Mouse (Mus musculus): ENCODE results near the gene Tshz2.

The Tshz2 gene

GRCm38 (mm10) chr2:169633491-169634289 lies 877 bp downstream of the Tshz2 start:
- peak; percentile 36 for DNase-seq (ENCODE audit: low read depth, low spot score)

- no peak for DNase-seq (ENCODE audit: low read depth, low spot score)
Measured at GRCm38 (mm10) chr2:169634619-169635382, 2.0 kb downstream of the Tshz2 start.

DNA sequence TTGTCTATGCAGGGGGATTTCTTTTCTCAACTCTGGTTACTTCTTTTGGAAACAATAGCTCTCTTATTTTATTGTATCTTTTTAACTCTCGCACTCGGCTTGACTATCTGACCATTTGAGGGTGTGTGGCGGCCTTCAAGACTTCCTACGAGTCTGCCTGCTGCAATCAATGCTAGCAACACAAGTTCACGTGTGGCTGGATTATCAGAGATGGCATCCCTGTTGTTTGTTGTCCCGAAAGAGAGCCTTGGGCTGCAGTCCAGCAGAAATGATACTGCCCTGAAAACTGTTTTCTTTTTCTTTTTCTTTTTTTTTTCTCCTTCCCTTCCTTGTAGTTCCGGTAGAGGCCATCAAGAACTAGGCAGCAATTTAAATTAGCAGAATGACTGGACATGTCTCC lies 2.6 kb downstream of the Tshz2 start:
- no peak for DNase-seq (ENCODE audit: low read depth, low spot score)

DNA sequence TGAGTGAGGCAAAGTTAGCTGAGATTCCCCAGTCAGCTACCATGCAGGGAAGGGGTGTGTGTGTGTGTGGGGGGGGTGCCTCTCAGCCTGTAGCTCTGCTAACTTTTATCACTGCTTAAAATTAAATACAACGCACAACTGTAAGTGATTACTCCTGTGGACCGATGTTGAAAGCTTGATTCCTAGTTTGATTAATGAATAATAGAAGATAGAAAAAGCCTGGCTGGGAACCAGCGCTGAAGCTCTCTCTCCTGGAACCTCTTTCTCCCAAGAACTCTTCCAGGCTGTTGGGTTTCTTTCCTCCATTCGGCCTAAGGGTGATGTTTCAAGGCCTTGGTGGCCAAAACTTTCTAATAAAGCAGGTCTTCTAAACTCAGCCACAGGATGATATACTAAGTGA lies 3.6 kb downstream of the Tshz2 start:
- no peak for DNase-seq (ENCODE audit: low read depth, low spot score)

DNA sequence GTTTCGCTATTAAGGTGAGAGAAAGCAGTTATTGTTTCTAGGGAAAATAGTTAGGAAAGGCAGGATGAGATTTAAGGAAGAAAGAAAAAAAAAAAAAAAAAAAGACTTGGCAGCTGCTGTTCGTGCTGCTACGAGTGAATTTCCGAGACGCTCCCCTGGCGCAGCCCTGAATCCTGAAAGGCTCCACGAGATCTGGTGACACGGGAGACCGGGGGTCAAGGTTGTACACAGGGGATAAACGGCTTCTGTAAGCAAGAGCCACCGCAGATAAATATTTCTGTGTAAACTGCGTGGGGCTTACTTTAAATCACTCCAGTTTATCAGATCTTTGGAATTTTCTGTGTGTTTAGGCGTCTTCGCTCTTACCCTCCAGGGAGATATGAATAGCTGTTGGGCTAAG lies 8.7 kb downstream of the Tshz2 start:
- DNase-seq (ENCODE audit: low read depth, low spot score) = no peak

DNA sequence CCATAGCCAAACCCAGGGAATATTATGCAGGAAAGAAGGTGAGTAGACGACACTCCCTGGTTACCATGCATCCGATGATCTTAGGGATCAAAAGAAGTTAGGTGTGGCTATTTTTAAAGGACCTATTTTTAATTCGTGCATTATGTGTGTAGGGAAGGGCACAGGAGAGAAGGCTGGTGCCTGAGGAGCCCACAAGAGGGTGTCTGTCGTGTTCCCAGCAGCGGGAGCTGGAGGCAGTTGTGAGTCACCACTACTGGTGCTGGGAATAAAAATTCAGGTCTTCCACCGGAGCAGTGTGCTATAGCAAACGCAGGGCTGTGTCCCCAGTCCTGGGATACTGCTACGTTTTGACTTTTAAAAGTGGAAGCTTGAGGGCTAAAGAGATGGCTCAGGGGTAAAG lies 9.6 kb downstream of the Tshz2 start:
- no peak for DNase-seq (ENCODE audit: low read depth, low spot score)

GRCm38 (mm10) chr2:169647091-169647490 lies 14.3 kb downstream of the Tshz2 start:
- DNase-seq (ENCODE audit: low read depth, low spot score) = no peak

GRCm38 (mm10) chr2:169649262-169649885 lies 16.6 kb downstream of the Tshz2 start:
- DNase-seq (ENCODE audit: low read depth, low spot score) = no peak

DNA sequence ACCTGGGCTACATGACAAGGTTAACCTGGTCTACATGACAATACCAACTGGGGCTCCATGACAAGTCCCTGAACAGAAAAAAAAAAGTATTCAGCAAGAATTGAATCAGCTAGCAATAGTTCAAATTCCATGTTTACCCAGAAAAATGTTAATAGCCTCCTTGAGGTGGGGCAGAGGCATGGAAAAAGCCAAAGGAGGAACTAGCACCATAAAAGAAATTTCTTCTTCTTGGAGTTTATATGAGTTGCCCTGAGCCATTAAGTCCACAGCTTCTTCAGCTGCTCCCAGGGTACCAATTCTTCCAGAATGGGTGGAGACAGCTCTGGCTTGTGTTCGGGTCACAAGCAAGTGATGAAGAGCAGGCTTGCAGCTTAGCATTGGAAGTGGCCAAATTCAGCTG lies 20.5 kb downstream of the Tshz2 start:
- no peak for DNase-seq (ENCODE audit: low read depth, low spot score)

GRCm38 (mm10) chr2:169663792-169664191 lies 31.0 kb downstream of the Tshz2 start:
- no peak for DNase-seq (ENCODE audit: low read depth, low spot score)

GRCm38 (mm10) chr2:169671264-169671663 lies 38.5 kb downstream of the Tshz2 start:
- DNase-seq (ENCODE audit: low read depth, low spot score) = no peak

DNA sequence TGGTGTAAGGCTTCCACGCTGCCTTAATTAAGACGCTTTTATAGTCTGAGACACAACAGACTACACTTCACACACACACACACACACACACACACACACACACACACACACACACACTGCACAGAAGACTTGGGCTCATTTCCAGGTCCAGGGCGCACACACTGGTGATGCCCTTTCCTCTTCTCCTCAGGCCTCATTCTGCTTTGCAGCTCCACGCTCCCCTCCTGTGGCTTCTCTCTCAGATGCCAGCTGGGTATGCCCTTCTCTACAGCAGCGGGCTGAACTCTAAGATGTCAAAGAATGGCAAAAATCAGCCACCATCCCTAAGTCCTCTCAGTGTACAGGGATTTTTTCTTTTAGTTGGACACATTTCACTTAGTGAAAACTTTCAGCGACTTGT lies 41.0 kb downstream of the Tshz2 start:
- no peak for DNase-seq (ENCODE audit: low read depth, low spot score)

- DNase-seq (ENCODE audit: low read depth, low spot score) = no peak
Measured at GRCm38 (mm10) chr2:169674209-169674608, 41.4 kb downstream of the Tshz2 start.

DNA sequence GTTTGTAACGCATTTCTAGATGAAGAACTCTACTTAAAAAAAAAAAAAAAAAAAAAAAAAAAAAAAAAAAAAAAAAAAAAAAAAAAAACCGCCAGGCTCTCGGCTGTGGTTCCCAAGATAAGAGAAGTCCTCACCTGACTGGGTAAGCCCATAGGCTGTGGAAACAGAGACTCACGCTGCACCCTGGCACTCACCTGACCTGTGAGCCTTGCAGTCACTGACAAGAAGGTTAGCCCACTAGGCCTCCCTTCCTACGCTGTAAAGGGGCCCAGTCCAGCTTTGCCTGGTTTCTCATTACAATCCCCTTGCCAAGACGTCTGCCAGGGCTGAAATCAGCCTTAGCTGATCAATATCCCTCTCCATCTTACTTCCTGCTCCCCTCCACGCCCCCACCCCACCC lies 46.5 kb downstream of the Tshz2 start:
- DNase-seq (ENCODE audit: low read depth, low spot score) = no peak

GRCm38 (mm10) chr2:169679951-169680350 lies 47.1 kb downstream of the Tshz2 start:
- no peak for DNase-seq (ENCODE audit: low read depth, low spot score)

DNA sequence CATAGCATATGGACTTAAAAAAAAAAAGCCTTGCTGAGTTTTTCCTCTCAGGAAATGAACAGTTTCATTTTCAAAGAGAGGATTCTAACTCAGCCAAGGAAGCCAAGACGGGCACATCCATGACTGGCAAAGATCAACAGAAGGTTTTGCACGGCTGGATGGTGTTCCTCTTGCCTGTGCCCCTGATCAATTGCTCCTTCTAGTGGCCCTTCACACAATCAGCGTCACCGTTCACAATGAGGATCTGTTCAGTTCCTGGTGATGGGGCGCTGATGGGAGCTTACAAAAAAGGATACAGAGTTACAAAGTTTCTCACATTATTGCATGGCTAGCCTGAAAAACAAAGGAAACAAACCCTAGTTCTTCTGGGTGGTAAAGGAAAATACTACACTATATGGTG lies 52.4 kb downstream of the Tshz2 start:
- no peak for DNase-seq (ENCODE audit: low read depth, low spot score)

DNA sequence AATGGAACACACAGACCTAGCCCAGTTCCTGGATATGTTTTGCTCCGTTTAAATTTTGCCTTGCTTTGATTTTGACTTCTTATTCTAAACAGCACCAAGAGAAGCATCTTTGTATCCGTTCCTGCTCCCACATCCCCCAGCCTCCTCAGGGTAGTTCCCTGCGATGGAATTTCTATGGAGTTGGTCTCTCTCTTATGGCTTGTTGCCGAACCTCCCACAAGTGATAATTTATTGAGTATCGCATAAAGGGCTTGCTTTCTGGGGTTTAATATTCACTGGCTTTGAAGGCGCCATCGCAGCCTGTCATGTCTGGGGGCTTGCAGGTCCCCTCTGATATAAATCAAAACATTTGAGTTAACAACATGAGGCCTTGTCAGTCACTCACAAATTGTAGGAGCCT lies 52.9 kb downstream of the Tshz2 start:
- no peak for DNase-seq (ENCODE audit: low read depth, low spot score)

DNA sequence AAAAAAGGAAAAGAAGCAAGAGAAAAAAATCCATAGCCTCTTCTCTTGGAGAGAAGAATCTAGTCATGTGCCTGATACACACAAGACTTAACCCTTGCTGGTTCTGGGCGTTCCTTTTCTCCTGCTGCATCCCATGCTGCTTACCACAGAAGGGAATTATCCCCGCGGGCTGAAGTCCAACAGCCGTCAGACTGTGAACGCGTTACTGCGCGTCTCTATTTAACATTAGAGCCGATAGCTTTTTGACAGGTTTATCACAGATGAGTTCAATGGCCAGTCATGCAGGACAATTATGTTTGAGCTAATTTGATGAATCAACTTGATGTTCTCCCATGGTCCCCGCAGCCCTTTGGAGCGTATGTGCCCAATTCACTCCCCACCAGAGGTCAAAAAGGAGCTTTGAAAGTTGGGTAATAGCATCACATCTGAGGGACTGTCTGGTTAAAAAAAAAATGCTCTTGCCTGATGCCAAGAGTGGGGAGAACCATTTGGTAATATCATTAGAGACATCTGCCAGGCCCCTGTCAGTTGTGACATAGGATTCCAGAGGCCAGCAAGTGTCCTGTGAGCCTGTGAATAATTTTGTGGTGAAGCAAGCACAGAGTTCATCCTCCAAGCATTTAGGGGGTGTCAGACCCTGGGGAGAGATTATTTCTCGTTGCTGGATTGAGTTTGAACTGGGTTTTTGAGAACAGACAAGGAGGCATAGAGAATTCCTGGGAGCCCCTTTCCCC lies 54.1 kb downstream of the Tshz2 start:
- no peak for DNase-seq (ENCODE audit: low read depth, low spot score)

GRCm38 (mm10) chr2:169690054-169690453 lies 57.2 kb downstream of the Tshz2 start:
- DNase-seq (ENCODE audit: low read depth, low spot score) = no peak

DNA sequence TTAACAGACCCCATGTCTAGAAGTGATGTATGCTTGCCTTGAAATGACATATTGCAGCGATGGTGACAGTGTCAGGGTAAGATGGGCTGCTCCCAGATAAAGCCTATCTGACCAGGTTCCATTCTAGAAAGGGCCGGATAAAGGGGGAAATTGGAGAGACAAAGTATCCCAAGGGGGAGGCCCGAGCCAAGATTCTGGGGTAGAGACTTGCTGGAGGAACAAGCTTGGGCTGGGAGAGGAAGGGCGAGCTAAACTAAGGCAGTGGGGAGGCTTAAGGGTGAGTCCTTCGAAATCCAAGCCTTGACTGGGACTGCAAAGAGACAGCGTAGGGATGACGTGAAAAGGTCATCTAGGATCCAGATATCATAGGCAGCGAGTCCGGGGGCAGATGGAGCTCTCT lies 61.7 kb downstream of the Tshz2 start:
- DNase-seq (ENCODE audit: low read depth, low spot score) = no peak

DNA sequence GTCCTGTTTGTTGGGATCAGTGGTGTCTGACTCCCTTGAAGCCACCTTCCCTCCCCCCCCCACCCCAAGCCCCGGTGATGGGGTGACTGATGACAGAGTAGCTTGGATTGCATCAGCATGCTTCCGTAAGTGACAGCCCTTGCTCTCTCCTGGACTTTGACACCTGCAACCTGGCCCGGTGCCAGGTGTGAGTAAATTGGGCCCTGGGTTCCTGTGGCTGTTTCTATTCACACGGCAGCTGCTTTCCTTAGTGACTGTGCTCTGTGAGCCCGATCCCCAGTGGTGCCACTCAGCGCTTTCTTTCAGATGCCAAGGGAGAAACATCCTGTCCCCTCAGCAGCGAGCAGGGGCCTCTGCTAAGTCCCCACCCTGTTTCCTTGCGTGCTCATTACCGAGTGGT lies 62.2 kb downstream of the Tshz2 start:
- no peak for DNase-seq (ENCODE audit: low read depth, low spot score)

DNA sequence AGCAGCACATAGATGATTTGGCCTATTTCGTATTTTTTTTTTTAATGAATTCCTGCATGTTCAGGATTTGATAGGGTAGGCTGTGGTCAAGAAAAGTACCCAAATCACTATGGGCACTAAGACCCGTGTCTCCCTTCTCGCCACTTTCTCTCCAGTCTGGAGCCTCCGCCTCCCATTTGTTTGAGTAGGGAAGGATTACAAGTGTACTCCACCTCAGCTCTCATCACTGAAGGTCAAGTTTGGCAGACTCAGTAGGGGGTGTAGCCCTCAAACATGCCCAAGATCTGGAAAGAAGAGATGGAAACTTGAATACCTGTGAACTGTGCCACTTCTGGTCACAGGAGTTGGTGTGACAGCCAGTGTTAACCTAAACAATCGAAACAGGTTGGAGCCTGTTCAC lies 66.3 kb downstream of the Tshz2 start:
- no peak for DNase-seq (ENCODE audit: low read depth, low spot score)
